ENCODE assay signal across 17 mouse cellular contexts in the genomic region with DNA sequence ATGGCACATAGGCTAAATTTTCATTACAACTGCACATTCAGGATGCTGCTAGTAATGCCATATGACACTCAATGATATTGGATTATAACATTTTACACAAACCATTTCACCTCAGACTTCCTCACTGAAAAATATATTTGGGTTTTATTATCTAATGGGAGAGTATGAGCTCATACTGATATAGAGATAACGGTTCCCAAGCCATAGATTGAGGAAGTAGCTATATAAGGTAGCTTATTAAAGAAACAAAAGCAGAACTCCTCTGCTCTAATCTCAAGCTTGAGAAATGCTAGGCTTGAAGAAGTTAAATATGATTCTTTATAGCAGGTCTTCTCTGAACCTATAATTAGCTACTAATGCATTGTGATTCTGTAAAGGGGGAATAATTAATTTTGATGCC. TPM values are rescaled to one million over a fixed set of nuclear protein-coding genes. Genes with fewer than 3 reads are reported as not detected.
"Had no signal": no experiment of that assay in that cellular context is flagged by ENCODE, and none has a peak within 500 bp of the region (broad histone marks: within the 10 kb centered on the region; RNA-seq: fewer than 3 reads in every experiment).

No protein-coding gene starts in this region.

- H3K4me3 ChIP-seq: midbrain, embryonic 10.5 days; midbrain, embryonic 12.5 days; neural tube, embryonic 12.5 days; stomach, embryonic 15.5 days had no signal

- ATAC-seq: midbrain, embryonic 16.5 days had no signal

- H3K9ac ChIP-seq: lung, embryonic 14.5 days; midbrain, embryonic 12.5 days; neural tube, embryonic 12.5 days; stomach, embryonic 15.5 days had no signal

- H3K4me1 ChIP-seq: midbrain, embryonic 10.5 days; neural tube, embryonic 12.5 days; stomach, embryonic 15.5 days had no signal

- H3K4me2 ChIP-seq: lung, embryonic 14.5 days; midbrain, embryonic 12.5 days; neural tube, embryonic 12.5 days; stomach, embryonic 15.5 days had no signal

- DNase-seq: lung, adult 18-20 months; lung, embryonic 14.5 days; lung, postnatal 10 days; lung, postnatal 4 days; midbrain, embryonic 14.5 days; right cerebral cortex, postnatal 14 days; thymus, adult 2 months; thymus, postnatal 36 days had no signal

- H3K9me3 ChIP-seq: midbrain, embryonic 10.5 days; midbrain, embryonic 12.5 days; neural tube, embryonic 12.5 days; stomach, embryonic 15.5 days had no signal

- H3K27ac ChIP-seq: midbrain, embryonic 10.5 days; midbrain, embryonic 12.5 days; neural tube, embryonic 12.5 days; stomach, embryonic 15.5 days; stomach, postnatal 0 days had no signal

- H3K27me3 ChIP-seq: midbrain, embryonic 12.5 days; neural tube, embryonic 12.5 days; stomach, embryonic 15.5 days had no signal

RNA-seq across cellular contexts. Expression of gene Actc1, which starts 43.2 kb away (rescaled TPM):
- total RNA-seq: megakaryocyte-erythroid progenitor cell, adult 5-6 weeks; monocyte, adult 5-6 weeks; neutrophil, adult 5-6 weeks had no signal
